Mouse (Mus musculus): ENCODE measurements around the gene Mdp1.

Gene Mdp1

DNA sequence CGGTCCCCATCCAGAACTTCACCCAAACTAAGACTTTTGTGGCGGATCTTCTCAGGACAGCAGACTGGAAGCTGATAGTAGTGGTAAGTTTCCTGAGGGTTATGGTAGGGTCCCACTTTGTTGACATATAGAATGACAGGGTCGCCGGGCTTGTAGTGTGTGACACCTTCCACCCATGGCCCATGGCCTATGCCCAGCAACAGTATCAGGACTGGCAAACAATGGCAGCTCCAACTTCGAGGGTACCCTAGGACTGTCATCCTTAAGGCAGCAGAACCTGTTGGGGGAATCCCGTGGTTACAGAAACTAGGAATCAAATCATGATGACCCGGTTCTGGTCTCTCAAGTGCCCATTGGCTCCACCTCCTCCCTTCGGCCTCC, 17.6 kb downstream of the Mdp1 start:
- DNase-seq, result no peak

DNA sequence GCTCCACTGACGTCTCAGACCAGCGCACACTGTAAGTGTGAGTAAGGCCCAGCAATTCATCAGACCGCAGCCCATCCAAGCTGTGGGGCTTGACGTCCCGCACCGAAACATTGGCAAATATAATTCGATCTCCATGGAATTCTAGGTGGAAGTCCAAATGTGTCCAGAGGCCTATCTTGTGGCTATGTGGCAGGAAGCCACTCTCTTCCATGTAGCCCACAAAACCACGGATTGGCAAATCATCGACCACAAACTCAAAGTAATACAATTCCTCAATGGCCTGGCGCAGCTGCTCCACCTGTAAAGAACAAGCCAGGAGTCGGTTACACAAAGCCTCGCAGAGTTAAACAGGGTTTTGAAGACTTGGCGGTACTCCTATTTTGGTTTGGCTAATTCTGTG, 19.0 kb downstream of the Mdp1 start:
- DNase-seq, result no peak

DNA sequence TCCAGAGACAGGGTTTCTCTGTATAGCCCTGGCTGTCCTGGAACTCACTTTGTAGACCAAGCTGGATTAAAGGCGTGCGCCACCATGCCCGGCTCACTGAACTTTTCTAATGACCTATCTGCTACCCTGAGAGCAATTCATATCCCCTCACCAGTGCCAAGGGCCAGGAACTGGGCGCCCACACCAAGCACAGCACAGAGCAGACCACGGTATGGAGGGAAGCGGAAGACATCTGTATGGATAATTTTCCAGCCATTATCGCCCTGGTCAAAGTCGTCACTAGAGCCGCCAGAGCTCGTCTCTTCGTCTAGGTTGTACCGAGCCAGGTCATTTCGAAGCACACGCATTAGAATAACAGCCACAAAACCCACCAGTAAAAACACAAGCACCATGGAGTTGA, 19.5 kb downstream of the Mdp1 start:
- DNase-seq, result no peak

DNA sequence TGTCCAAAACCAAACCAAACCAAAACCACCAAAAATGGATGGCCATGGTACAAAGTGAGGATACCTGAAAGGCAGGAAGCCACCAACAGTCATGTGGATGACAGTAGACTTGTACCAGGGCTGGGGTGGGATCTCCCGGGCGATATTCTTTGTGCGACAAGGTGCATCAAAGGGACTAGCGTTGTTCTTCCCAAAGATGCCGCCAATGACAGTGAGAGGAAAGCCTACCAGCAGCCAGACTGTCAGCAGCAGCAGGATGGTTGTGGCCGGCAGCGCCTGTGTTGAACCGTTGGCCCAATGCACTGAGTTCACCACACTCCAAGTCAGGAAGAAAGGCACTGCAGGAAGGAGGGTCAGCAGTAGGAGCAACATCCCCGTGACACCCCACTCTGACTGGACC, 22.5 kb downstream of the Mdp1 start, which contains the start of gene Gm49378:
Gm49378 (minus strand) TSS at position 101 of the 400 bp plus-strand sequence.
- DNase-seq, result no peak

DNA sequence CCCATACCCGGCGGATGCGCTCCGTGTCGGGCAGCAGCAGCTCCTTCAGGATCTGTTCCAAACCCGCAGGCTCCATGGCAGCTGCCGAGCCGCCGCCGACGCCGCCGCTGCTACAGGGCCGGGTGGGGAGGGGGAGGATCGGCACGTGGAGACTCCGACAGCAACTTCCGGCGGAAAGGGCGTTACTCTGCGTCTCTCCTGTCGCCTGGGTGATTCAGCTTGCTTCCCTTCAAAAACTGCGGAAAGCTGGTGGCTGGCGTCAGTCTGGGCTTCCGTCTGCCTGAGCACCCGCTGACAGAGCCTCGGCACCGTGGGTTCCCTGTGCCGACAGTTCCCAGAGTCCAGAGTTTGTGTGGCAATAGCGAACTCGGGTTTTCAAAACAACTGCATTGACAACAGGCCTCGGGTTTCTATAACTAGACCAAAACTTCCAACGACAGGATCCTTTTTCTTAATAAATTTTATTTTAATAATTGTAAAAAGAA, 24.7 kb downstream of the Mdp1 start, which contains the start of gene Ipo4:
Ipo4 (minus strand) TSS at position 435 of the 485 bp plus-strand sequence.
- peak; percentile 91 to 92 for DNase-seq

DNA sequence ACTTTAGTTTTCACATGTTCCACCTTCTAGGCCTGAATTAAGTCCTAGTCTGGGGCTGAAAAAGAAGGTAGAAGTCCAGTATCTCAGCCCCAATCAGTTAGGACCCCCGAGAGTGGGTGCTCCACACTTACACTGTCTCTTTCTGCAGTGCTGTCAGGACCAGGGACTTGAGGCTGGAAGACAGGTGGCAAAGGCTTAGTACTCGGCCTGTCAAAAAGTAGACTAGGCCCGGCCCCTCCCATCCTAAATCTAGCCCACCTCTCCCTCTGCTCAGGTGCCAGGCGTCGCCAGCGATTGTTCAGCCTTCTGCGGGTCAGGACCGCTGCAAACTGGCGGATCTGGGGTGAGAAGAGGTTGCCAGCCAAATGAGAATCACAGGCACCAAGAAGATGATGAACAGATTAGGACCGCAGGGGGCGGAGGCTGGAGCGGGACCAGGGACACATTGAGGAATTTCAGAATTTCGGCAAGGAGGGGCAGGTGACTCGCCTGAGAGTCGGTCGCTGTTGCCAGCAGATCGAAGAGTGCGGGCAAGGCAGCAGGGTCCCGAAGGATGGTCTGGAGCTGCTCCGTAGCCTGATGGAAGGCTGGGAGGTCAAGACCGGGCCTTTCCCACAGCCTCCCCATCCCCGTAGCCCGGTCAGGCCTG, 25.3 kb downstream of the Mdp1 start:
- no peak for DNase-seq

DNA sequence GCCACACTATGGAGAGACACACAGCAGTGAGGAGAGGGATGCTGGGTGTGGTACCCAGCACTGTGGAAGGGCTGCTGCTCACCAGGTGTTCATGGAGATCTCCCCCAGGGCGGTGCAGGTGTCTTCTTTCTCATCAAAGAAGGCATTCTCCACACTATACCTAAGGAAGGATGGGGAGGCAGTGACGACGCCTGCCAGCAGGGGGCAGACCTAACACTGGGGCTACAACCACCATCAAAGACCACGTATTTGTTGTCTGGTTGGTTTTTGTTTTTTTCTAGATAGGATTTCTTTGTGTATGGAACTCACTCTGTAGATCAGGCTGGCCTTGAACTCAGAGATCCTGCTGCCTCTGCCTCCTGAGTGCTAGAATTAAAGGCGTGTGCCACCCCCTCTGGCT, 31.0 kb downstream of the Mdp1 start:
- peak; percentile 46 to 72 for DNase-seq

DNA sequence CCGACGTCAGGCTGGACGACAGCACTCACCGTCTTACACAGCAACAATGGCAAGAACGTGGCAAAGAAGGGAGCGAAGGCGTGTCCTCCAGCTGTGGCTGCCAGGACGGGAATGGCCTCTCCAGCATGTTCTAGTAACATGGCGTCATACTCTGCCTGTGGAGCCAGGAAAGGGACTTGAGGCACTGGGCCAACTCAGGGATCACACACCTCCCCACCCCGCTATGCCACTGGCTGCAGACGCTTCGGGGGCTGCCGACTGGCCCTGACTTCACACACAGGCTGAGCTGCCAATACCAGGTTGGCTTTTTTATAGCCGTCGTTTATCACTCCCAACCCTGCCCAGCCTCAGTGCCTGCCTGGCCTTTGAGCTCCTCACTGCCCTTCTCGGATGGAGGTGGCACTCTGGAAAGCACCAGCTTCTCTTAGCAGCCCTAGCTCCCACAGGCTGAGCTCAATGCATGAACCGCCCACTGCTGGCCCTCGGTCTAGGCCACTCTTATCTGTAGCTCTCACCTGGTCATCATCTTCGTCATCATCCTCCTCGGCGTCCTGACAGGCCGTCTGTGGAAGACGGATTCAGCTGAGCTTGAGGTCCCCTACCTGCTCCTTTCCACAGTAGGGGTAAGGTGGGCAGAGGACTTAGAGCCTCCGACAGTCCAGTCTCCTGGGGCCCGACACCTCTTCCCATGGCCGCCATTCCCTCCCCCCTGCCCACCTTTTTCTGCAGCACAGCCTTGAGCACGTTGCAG, 32.1 kb downstream of the Mdp1 start:
- DNase-seq, result no peak

DNA sequence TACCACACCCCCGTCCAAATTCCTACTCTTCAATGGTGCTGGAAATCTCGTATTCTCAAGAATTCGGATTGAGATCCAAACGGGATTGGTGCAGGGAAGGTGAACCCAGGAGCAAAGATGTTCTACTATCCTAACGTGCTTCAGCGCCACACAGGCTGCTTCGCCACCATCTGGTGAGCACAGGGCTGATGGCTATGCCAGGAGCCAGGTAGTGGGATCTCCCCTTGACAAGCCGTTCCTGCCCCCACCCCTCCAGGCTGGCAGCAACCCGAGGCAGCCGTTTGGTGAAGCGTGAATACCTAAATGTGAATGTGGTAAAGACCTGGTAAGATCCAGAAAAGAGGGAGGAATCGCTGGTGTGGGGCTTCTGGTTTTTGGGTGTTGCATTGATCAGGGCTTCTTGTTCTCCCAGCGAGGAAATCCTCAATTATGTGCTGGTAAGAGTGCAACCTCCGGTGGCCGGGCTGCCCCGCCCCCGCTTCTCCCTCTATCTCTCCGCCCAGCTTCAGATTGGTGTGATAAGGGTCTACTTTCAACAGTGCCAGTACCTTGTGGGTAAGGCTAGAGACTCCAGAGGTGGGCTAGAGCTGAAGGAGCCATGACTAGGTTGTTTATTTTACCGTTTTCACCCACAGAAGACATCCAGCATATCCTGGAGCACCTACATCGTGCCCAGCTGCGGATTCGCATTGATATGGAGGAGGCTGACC, 41.7 kb downstream of the Mdp1 start:
- peak in 1 of 2 experiments; percentile 15 for DNase-seq

DNA sequence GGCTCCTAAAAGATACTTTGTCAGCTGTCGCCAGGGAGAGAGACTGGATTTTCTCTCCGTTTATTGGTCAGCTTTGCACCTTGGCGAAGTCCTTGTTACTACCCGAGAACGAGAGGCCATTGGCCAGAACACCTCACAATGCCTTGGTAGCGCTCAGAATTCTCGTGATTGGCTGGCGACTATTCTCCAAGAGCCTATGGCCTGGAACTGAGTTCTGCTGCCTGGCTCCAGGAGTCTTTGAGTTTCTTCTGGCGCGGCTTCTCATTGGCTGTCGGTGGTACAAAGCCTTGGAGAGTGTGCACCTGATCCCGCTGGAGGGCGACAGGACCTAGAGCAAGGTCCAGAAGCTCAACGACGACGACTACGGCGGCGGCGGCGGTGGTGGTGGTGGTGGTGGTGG, 42.5 kb downstream of the Mdp1 start, which contains the start of gene Rec8:
Rec8 (plus strand) TSS at position 216 of the 400 bp plus-strand sequence.
- DNase-seq, result peak; percentile 53 to 67

DNA sequence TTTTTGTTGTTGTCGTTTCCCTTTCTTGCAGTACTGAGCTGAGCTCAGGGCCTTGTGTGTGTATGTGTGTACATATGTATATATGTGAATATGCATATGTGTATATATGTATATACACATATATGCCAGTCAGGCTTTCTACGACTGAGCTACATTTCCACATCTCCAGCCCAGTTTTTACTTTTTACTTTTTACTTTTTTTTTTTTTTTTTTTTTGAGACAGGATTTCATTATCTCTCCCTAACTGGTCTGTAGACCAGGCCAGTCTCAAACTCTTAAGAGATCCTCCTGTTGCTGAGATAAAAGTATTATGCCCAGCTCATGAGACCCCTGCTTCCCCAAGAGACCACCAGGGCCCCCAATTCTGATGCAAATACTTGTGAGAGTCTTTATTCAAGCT, 43.5 kb downstream of the Mdp1 start:
- no peak for DNase-seq

DNA sequence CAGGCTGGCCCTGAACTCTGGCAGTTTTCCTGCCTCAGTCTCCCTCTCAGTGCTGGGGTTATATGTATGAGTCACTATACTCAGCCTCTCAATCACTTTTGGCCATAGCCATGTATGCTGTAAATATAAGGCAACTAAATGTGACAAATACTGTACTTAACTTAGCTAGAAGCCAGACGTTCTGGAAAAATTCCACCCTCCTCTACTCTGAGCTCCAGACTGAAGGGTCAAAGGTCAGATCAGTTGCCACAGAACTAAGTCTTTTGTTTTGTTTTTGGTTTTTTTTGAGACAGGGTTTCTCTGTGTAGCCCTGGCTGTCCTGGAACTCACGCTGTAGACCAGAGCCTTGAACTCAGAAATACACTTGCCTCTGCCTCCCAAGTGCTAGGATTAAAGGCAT, 44.4 kb downstream of the Mdp1 start:
- no peak for DNase-seq

DNA sequence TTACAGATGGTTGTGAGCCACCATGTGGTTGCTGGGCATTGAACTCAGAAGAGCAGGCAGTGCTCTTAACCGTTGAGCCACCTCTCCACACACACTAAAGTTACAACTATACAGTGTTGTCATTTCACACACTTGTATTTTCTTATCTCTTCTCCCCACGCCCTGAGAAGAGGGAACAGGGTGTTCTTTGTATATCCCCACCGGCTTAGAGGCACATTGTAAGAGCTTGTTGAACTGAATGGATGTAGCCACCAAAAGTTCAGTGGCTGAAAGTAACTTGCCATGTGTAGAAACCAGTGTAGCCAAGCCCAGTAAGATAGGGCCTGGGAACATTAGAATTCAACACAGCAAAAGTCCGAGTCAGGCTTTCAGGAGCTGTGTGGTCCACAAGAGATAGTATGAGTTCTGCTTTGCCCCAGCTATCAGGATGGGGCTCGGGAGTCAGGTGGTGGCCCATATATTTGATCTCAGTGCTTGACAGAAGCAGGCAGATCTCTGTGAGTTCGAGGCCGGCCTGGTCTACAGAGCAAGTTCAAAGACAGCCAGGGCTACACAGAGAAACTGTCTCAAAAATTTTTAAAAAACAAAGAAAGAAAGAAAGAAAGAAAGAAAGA, 45.6 kb downstream of the Mdp1 start:
- DNase-seq, result no peak

DNA sequence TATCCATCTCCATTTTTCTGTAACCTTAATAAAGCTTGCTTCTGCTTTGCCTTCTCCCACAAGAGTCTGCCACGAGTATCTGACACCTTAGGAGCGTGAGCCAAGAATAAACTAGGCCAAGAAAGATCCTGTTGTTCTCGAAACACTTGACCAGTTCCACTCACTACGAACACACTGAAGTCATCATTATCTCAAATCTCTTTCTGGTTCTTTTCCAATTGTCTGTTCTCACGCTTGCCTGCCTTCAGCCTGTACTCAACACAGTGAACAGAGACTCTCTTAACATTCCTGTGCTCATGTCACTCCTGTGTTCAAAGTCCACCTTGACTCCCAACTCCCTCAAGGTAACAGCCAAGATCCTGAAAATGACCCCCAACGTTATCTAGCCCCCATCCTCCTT, 47.0 kb downstream of the Mdp1 start:
- no peak for DNase-seq

DNA sequence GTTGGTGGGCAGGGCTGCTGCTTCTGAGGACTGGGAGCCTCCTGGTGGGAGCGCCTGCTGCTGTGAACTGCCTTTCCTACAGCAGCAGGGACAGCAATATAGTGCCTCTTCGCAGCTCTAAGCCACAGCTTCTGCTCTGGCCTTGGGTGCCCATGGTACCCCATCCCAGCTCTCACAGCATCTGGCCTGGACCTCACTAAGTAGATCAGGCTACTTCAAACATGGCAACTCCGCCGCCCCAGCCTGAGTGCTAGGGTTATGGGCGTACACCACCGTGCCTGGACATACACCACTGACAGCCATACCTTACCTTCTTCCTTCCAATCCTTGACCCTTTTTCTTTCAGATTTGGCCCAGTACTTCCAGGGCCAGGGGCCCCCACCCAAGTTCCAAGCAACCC, 52.0 kb downstream of the Mdp1 start:
- DNase-seq, result no peak

All from lung, postnatal 4 days (tissue).